Mouse (Mus musculus) erythroblast, embryonic 14.5 days (primary cell): Measurements from ENCODE around the gene Rpa1. TPM values are rescaled to one million over a fixed set of nuclear protein-coding genes. Genes with fewer than 3 reads are reported as not detected.
"Not testable (repeated sequence)": the region's sequence is repeated elsewhere in the genome, so short reads cannot be mapped to it uniquely, and the experiment has no call there.

ENCODE experiments used
- H3K27me3 ChIP-seq: 2 replicates; pipeline ENCODE4 v1.6.1; 2012; ENCODE audit warnings: inconsistent platforms; ENCODE audit not compliant: control insufficient read depth
- H3K36me3 ChIP-seq: 2 replicates; pipeline ENCODE4 v1.6.1; 2012; ENCODE audit warnings: mild to moderate bottlenecking, inconsistent platforms; ENCODE audit not compliant: control insufficient read depth
- H3K4me1 ChIP-seq: 2 replicates; pipeline ENCODE4 v1.6.1; 2012; ENCODE audit warnings: inconsistent platforms; ENCODE audit not compliant: control insufficient read depth
- H3K4me3 ChIP-seq: replicated peaks from 2 replicates; pipeline ENCODE3; 2012; ENCODE audit warnings: moderate library complexity, mild to moderate bottlenecking, inconsistent platforms
- H3K9me3 ChIP-seq: 2 replicates; pipeline ENCODE4 v1.6.1; 2012; ENCODE audit warnings: low read length, inconsistent platforms, mixed read lengths; ENCODE audit not compliant: control insufficient read depth
- GATA1 ChIP-seq: IDR thresholded peaks from 2 replicates; pipeline ENCODE4 v1.6.1; 2012; ENCODE audit warnings: low read length, inconsistent platforms, mixed read lengths
- TAL1 ChIP-seq: IDR thresholded peaks from 3 replicates; pipeline ENCODE4 v1.6.1; 2012; ENCODE audit warnings: low read length, inconsistent platforms, mixed read lengths
- polyA plus RNA-seq: library from polyadenylated mRNA; stranded (reverse); fragments of >175 nt; gene quantifications from 2 replicates; pipeline ENCODE4 v1.2.3, GENCODE M21; 2012

Gene Rpa1
- polyA plus RNA-seq: 7.1 and 7.4 TPM in 2 replicates

GRCm38 (mm10) chr11:75348199-75348889, at the start of gene Rpa1, which contains the start of gene Smyd4:
TSS of gene Rpa1 (minus strand) at chr11:75348324.
TSS of gene Smyd4 (plus strand) at chr11:75348433.
- no peaks in the 10 kb centered on the region for H3K27me3 ChIP-seq
- H3K4me3 ChIP-seq: peak within 1 kb of the TSS; percentile 97
- H3K4me1 ChIP-seq: peaks cover 41% of the 10 kb centered on the region
- TF ChIP-seq GATA1: no peak
- no peak for TF ChIP-seq TAL1
- no peaks in the 10 kb centered on the region for H3K9me3 ChIP-seq
- H3K36me3 ChIP-seq: peaks cover 32% of the 10 kb centered on the region

GRCm38 (mm10) chr11:75397452-75397851, 49.3 kb upstream of the Rpa1 start:
- no peaks in the 10 kb centered on the region for H3K9me3 ChIP-seq
- H3K27me3 ChIP-seq: no peaks in the 10 kb centered on the region
- H3K36me3 ChIP-seq: peaks cover 6% of the 10 kb centered on the region
- TF ChIP-seq TAL1 (no peak), GATA1 (no peak)
- no peak overlapping the region for H3K4me3 ChIP-seq
- peaks cover 2% of the 10 kb centered on the region for H3K4me1 ChIP-seq

DNA sequence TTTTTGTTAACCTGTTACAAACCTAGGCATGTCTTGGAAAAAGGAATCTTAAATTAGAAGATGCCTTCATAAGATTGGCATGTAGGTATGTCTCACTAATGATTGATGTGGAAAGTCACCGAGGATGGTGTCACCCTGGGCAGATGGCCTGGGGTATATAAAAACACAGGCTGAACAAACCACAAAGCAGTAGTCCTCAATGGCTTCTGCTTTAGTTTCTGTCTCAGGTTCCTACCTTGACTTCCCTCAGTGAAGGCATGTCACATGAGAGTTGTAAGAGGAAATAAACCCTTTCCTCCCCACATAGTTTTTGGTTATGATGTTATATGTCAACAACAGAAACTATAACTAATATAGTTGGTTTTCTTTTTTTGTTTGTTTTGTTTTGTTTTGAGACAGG, 47.5 kb upstream of the Rpa1 start:
- TF ChIP-seq TAL1: no peak
- no peak for TF ChIP-seq GATA1
- Histone ChIP-seq H3K27me3 (no peaks in the 10 kb centered on the region), H3K4me3 (no peak overlapping the region), H3K9me3 (no peaks in the 10 kb centered on the region), H3K36me3 (peaks cover 6% of the 10 kb centered on the region), H3K4me1 (no peaks in the 10 kb centered on the region; the same call in 1 of the 2 replicates)

DNA sequence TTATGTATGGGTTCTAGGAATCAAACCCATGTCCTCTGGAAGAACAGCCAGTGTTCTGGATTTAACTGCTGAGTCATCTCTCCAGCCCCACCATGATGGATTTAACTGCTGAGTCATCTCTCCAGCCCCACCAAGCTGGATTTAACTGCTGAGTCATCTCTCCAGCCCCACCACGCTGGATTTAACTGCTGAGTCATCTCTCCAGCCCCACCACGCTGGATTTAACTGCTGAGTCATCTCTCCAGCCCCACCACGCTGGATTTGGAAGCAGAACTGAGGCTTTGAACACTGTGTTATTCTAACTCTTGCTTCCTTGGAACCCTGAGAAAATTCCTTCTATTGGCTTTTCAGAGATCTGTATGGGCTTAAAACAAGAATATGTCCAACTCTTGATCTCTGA, 35.4 kb upstream of the Rpa1 start:
- not testable (repeated sequence) for H3K27me3 ChIP-seq, H3K4me1 ChIP-seq, H3K4me3 ChIP-seq
- Histone ChIP-seq H3K36me3 (peaks cover 12% of the 10 kb centered on the region), H3K9me3 (peaks cover 12% of the 10 kb centered on the region)

- not testable (repeated sequence) for H3K36me3 ChIP-seq, H3K27me3 ChIP-seq, H3K4me3 ChIP-seq, H3K9me3 ChIP-seq
- H3K4me1 ChIP-seq: peaks cover 15% of the 10 kb centered on the region
These were observed 30.7 kb upstream of the Rpa1 start for GRCm38 (mm10) chr11:75378786-75379185.

GRCm38 (mm10) chr11:75377125-75377524, 29.0 kb upstream of the Rpa1 start:
- TF ChIP-seq GATA1 (no peak), TAL1 (no peak)
- Histone ChIP-seq H3K27me3 (no peaks in the 10 kb centered on the region), H3K9me3 (no peaks in the 10 kb centered on the region), H3K4me1 (peaks cover 11% of the 10 kb centered on the region), H3K4me3 (no peak overlapping the region), H3K36me3 (no peaks in the 10 kb centered on the region)

DNA sequence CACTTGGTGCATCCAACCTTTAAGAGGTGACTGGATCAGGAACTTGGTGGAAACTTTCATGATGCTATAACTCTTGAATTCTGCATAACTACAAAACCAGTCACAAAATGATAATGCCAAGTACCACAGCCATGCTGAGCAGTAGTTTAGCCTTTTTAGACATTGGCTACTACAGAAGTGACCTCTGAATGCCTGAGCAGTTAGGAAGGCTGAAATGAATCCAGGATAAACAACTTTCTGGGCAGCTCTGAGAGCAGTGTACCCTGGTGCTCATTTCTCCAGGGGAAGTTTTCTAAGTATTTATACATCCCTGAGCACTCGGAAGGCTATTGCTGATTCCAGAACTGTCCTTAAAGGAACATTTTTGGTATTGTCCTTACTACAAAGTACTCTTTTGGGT, 7.4 kb upstream of the Rpa1 start:
- H3K4me1 ChIP-seq: peaks cover 3% of the 10 kb centered on the region
- TF ChIP-seq TAL1 (no peak), GATA1 (no peak)
- H3K27me3 ChIP-seq: no peaks in the 10 kb centered on the region
- peaks cover 23% of the 10 kb centered on the region for H3K36me3 ChIP-seq
- no peak overlapping the region for H3K4me3 ChIP-seq
- peaks cover 2% of the 10 kb centered on the region; the same call in 1 of the 2 replicates for H3K9me3 ChIP-seq

- Histone ChIP-seq H3K4me3 (no peak overlapping the region), H3K4me1 (peaks cover 25% of the 10 kb centered on the region), H3K36me3 (peaks cover 22% of the 10 kb centered on the region), H3K9me3 (no peaks in the 10 kb centered on the region), H3K27me3 (no peaks in the 10 kb centered on the region)
- TF ChIP-seq TAL1: no peak
- TF ChIP-seq GATA1: no peak
These were observed 3.1 kb upstream of the Rpa1 start for GRCm38 (mm10) chr11:75351225-75351624.

DNA sequence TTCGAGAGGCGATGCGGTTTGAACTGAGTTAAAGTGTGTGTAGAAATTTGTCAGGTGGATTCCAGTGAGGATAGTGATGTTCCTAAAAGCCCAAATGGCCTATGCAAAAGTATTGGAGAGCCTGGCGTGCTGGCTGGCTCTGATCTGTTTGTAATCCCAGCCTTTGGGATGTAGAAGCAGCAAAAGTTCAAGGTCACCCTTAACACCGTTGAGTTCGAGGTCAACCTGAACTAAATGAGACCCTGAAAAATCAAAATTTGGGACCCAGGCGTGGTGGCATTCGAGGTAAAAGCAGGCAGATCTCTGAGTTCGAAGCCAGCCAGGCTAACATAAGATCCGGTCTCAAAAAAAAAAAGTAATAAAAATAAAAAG, 752 bp upstream of the Rpa1 start:
- TF ChIP-seq GATA1 (no peak), TAL1 (no peak)
- Histone ChIP-seq H3K4me1 (peaks cover 37% of the 10 kb centered on the region), H3K9me3 (no peaks in the 10 kb centered on the region), H3K4me3 (peak overlapping the region; percentile 97), H3K27me3 (no peaks in the 10 kb centered on the region), H3K36me3 (peaks cover 30% of the 10 kb centered on the region)

- no peak for TF ChIP-seq TAL1
- TF ChIP-seq GATA1: no peak
- peaks cover 38% of the 10 kb centered on the region for H3K36me3 ChIP-seq
- no peaks in the 10 kb centered on the region for H3K9me3 ChIP-seq
- peak overlapping the region; percentile 97 for H3K4me3 ChIP-seq
- H3K27me3 ChIP-seq: no peaks in the 10 kb centered on the region
- H3K4me1 ChIP-seq: peaks cover 46% of the 10 kb centered on the region
These were observed 528 bp downstream of the Rpa1 start for GRCm38 (mm10) chr11:75347596-75347995.
